Mouse (Mus musculus): ENCODE measurements around the gene Cyb5d1.

The Cyb5d1 gene

DNA sequence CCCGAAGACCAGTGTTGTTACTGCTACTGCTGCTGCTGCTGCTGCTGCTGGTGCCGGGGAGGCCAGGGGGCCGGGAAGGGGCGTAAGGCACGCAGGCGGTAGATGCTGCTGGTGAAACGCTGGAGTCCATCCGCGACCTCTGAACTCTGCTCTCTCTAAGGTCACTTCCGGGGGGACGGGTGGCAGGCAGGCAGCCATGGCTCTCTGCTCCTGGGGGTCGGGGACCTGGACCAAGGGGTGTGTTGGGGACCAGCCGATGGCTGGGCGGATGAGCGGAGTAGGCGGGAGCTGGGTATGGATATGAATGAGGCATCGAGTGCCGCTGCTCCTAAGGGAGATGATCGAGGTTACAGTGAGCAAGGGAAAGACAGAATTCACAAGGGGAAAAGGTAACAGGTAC lies 10.9 kb upstream of the Cyb5d1 start:
- in situ Hi-C loops (cut with MboI, MseI): loop anchor here in 1 of 2 experiments (5.0 to 10.0 kb wide), 3 partner anchors 109 to 1259 kb away; partner anchors contain the start of genes Gabarap and Spag7

DNA sequence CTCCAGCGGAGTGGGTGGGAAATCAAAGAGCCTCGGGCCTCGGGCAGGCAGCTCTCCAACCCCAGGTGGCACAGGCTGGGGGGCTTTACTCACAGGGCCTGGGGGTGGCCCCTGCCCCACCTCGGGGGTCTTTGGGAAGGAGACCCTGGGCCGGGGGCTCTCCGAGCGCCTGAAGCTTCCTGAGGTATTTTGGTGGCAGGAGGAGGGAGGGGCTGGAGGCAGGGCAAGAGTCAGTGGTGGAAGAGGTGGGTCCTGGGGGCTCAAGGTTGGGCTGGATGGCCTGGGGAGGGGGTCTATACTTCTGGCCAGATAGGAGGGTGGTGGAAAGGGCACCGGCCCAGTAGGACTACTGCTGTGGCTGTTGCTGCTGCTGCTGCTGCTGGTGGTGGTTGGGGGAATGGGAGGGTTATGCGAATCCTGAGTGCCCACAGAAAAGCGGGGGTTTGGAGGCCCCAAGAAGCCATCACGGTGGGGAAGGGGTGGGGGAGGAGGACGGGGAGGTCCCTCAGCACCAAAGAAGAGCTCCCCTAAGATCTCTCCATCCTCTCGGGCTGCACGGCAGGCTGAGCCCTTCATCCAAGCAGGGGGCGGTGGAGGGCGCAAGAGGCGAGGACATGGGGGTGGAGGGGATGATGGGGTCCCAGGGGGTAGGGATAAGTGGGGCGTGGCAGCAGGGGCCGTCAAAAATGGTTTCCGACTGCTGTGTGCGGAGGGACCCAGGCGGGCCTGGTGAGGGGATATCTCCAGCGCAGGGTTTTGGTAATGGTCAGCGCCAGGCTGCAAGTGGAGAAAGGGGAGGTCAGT lies 10.2 kb upstream of the Cyb5d1 start:
- in situ Hi-C loops (cut with MboI, MseI): loop anchor here in 1 of 2 experiments (5.0 to 10.0 kb wide), 3 partner anchors 109 to 1259 kb away; partner anchors contain the start of genes Gabarap and Spag7

GRCm38 (mm10) chr11:69404595-69405396 lies 9.4 kb upstream of the Cyb5d1 start:
- in situ Hi-C loops (cut with MboI, MseI): loop anchor here (5.0 to 10.0 kb wide), 5 partner anchors 33 to 1260 kb away; partner anchors contain the start of genes Gabarap (in 1 of the 2) and Spag7 (in 1 of the 2)

- in situ Hi-C loops (cut with MboI, MseI): loop anchor here (5.0 to 10.0 kb wide), 4 partner anchors 33 to 1261 kb away; partner anchors contain the start of gene Spag7 (in 1 of the 2)
These were observed 8.5 kb upstream of the Cyb5d1 start for GRCm38 (mm10) chr11:69403691-69404594.

- in situ Hi-C loops (cut with MboI, MseI): loop anchor here (5.0 to 10.0 kb wide), 4 partner anchors 35 to 1263 kb away; partner anchors contain the start of gene Spag7 (in 1 of the 2)
These were observed 6.6 kb upstream of the Cyb5d1 start for GRCm38 (mm10) chr11:69401987-69402386.

- in situ Hi-C loops (cut with MboI, MseI): loop anchor here (5.0 to 10.0 kb wide), 4 partner anchors 36 to 1264 kb away; partner anchors contain the start of gene Spag7 (in 1 of the 2)
These were observed 5.8 kb upstream of the Cyb5d1 start for GRCm38 (mm10) chr11:69401210-69401637.

DNA sequence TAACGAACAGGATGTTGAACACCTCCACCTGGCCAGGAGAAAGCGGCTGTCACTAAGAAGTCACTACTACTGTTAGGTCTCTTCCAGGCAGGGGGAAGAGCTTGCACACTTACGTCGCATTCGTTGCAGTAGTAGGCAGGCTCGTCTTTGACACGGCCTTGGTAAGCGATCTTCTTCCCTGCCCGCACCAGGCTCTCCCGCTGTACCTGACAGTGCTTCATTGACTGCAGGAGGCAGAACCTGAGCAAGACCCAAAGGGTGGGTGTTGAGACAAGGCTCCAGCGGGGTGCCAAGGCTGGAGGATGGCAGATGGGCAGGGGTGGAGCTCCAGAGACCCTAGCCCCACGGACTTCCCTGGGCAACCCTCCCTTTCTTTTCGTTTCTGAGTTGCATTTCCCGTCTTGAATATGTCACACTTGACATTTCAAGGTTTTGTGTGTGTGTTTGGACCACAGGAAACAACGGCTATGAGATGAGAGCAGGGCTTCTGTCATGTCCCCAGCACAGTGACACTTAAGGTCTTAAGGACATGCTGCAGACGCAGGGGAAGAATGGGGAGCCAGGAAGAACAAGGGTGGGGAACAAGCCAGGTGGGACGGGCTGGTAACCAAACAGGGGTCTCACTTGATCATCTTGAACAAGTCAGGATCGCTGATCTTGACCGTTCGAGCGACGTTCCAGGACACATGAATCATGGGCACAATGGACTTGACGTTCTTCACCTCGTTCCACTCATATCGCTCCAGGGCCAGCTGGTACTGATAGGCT lies 4.8 kb upstream of the Cyb5d1 start:
- in situ Hi-C loops (cut with MboI, MseI): loop anchor here (5.0 to 10.0 kb wide), 4 partner anchors 37 to 1265 kb away; partner anchors contain the start of gene Spag7 (in 1 of the 2)

- in situ Hi-C loops (cut with MboI, MseI): loop anchor here (5.0 to 10.0 kb wide), 5 partner anchors 33 to 1265 kb away; partner anchors contain the start of gene Spag7 (in 1 of the 2)
These were observed 4.0 kb upstream of the Cyb5d1 start for GRCm38 (mm10) chr11:69399201-69400082.

DNA sequence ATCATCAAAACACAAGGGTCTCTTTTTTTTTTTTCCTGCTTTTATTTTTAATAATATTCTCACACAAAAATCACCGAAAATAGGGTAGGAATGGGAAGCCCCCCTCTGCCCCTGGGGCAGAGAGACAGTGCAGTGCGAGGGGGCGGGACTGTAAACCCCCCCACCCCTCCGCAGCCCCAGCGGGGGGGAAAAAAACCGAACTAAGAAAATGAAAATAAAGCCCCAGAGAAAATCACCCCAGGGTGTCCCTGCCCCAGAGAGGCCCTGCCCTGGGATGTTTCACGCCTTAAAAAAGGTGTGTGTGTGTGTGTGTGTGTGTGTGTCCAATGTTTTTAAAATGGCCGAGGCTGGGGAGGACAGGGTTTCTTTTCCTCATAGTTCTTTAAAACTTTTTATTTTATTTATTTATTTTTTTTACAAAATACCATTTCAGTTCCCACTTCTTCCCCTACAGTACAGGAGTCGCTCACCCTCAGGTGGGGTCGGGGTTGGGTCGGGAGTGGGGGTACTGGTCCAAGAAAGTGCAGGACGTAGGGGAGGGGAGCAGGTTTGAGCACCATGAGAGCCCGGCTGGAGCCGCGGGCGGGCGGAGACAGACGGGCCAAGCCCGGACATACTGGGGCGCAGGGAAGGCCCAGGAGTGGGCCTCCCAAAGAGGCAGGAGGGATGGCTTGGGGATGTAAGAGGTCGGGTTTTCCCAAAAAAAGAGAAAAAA lies 3.2 kb upstream of the Cyb5d1 start:
- in situ Hi-C loops (cut with MboI, MseI): loop anchor here in 1 of 2 experiments (5.0 kb wide), 1 partner anchor 34 kb away; no protein-coding TSS in a partner anchor

DNA sequence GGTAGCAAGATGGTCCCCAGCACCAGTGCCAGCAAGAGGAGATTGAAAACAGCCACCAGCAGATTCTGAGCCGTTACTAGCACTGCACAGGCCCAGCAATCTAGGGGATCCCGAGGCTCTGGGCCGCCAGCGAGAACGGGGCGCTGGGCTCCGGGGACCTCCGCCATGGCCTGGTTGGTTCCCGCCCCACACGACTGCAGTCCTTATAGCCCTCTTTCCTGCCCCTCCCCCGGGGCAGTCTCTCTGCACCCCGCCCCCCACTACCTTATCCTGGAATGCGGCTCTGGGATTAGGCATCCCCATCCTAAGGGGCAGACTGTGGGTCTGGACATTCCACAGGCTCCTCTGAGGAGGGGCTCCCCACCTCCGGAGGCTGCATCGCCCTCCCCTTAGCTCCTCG lies 2.6 kb upstream of the Cyb5d1 start, which contains the start of gene Tmem88:
Gene Tmem88, minus strand, starts transcription at position 176 of the 400 bp plus-strand sequence.
- in situ Hi-C loops (cut with MboI, MseI): loop anchor here in 1 of 2 experiments (5.0 kb wide), 1 partner anchor 34 kb away; no protein-coding TSS in a partner anchor

GRCm38 (mm10) chr11:69397581-69398057 lies 2.2 kb upstream of the Cyb5d1 start:
- in situ Hi-C loops (cut with MboI, MseI): loop anchor here in 1 of 2 experiments (5.0 kb wide), 1 partner anchor 35 kb away; no protein-coding TSS in a partner anchor

- in situ Hi-C loops (cut with MboI, MseI): loop anchor here in 1 of 2 experiments (5.0 kb wide), 1 partner anchor 36 kb away; no protein-coding TSS in a partner anchor
These were observed 1.3 kb upstream of the Cyb5d1 start for GRCm38 (mm10) chr11:69396772-69397171.

DNA sequence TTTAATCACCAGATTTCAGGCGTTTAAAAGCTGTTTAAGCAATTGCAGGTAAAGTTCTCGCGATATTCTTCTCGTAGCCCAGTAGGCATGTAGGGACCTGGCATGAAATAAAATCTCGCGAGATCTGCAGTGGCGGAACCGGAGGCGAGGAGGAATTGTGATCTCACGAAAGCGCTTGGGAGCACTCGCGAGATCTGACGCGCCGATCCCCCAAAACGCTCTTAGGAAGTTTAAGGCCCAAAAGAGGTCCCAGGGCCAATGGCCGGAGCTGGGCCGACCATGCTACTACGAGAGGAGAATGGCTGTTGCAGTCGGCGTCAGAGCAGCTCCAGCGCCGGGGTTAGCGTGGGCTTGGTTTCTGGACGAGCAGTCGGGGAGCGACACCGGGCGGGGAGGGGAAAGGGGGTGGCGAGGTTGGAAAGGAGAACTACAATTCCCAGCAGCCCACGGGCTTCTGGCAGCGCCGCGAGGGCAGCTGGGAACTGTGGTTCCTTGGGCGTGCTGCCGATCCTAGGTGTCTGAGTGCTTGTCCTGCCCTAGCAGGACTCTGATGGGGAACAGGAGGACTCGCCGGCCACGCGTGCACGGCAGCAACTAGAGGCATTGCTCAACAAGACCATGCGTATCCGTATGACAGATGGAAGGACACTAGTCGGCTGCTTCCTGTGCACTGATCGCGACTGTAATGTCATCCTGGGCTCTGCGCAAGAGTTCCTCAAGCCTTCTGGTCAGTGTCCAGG lies 373 bp upstream of the Cyb5d1 start:
- in situ Hi-C loops (cut with MboI, MseI): loop anchor here in 1 of 2 experiments (5.0 kb wide), 1 partner anchor 36 kb away; no protein-coding TSS in a partner anchor

- in situ Hi-C loops (cut with MboI, MseI): loop anchor here in 1 of 2 experiments (5.0 kb wide), 1 partner anchor 38 kb away; no protein-coding TSS in a partner anchor
These were observed 752 bp downstream of the Cyb5d1 start for GRCm38 (mm10) chr11:69394591-69395167.

DNA sequence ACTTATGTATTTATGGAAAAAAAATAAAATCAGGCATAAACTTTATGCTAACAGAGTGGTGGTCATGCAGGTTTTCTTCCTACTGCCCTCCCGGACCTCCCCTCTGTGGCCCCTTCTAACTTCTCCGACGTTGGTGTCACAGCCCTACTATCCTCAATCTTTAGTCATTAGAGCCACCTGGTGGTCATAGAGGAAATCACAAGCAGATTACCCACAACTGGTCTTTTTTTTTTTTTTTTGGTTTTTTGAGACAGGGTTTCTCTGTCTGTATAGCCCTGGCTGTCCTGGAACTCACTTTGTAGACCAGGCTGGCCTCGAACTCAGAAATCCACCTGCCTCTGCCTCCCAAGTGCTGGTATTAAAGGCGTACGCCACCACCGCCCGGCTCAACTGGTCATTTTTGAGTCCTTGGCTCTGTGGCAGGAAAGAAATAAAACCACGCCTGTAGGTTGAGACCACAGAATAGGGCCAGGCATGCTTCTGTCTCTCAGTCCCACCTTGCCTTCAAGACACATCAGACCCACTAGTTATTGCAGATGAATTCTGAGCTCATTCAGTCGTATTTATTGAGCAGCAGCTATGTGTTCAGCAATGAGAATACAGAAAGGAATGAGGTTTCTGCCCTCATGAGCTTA lies 4.9 kb downstream of the Cyb5d1 start:
- in situ Hi-C loops (cut with MboI, MseI): no loop called here
